ENCODE assay signal across 23 mouse cellular contexts in genomic region chr10:99584855-99585254, GRCm38 (mm10).
DNase-seq lines count a peak whose midpoint lies in the region; ATAC-seq and TF ChIP-seq lines count a peak whose summit lies in the region.
"Had no signal": no experiment of that assay in that cellular context is flagged by ENCODE, and none has a peak within 500 bp of the region (broad histone marks: within the 10 kb centered on the region; RNA-seq: fewer than 3 reads in every experiment).

No protein-coding gene starts in this region.

- TF ChIP-seq CTCF in C2C12 (IDR thresholded peaks at IDR 0.05; ENCODE audit: control insufficient read depth, insufficient read depth, insufficient read length) = no peak

- H3K79me3 ChIP-seq in C2C12 (ENCODE audit: low read depth) = no peaks in the 10 kb centered on the region

- no peaks in the 10 kb centered on the region for H3K36me3 ChIP-seq in C2C12 (ENCODE audit: control insufficient read depth, insufficient read depth)
- H3K36me3 ChIP-seq: forebrain, embryonic 10.5 days; forebrain, embryonic 15.5 days; heart, embryonic 10.5 days; heart, embryonic 13.5 days had no signal

- ATAC-seq in common myeloid progenitor, adult 5-6 weeks (replicated peaks; ENCODE audit: low read depth, poor library complexity, severe bottlenecking) = peak; percentile 37; the same call in 1 of the 2 replicates
- peak; percentile 71 for ATAC-seq in megakaryocyte progenitor cell, adult 5-6 weeks (replicated peaks; ENCODE audit: poor library complexity)
- no peak for ATAC-seq in activated CD4-positive, CD25-positive, alpha-beta regulatory T cell, adult 4 months
- ATAC-seq: forebrain, embryonic 15.5 days; hindbrain, postnatal 0 days; inflammation-experienced regulatory T-cells, adult 6 months; intestine, embryonic 16.5 days had no signal

- H3K27me3 ChIP-seq in C2C12 (ENCODE audit: control insufficient read depth, insufficient read depth, insufficient read length) = no peaks in the 10 kb centered on the region
- H3K27me3 ChIP-seq: forebrain, embryonic 15.5 days; heart, embryonic 13.5 days had no signal

- H3K79me2 ChIP-seq in C2C12 (ENCODE audit: control insufficient read depth, insufficient read depth) = no peaks in the 10 kb centered on the region

- DNase-seq in 416B (ENCODE audit: low read depth) = peak; percentile 61
- no peak for DNase-seq in thymus, postnatal 14 days
- no peak for DNase-seq in neural tube, embryonic 10.5 days (ENCODE audit: extremely low spot score, low spot score)
- no peak for DNase-seq in thymus, postnatal 36 days
- DNase-seq: adrenal gland, postnatal 10 days; cerebellum, adult 11-12 months; cerebellum, adult 9-10 months; cerebellum, postnatal 36 days; gastrocnemius, postnatal 25 days; heart, adult 2 months; heart, postnatal 14 days; heart, postnatal 4 days had no signal

- no peak overlapping the region for H3ac ChIP-seq in C2C12 (ENCODE audit: control insufficient read depth, insufficient read length, low read depth)

- H3K4me3 ChIP-seq in C2C12 (ENCODE audit: insufficient read depth, poor library complexity, severe bottlenecking) = no peak overlapping the region
- H3K4me3 ChIP-seq: forebrain, embryonic 10.5 days; forebrain, embryonic 15.5 days; heart, adult 2 months; heart, embryonic 10.5 days; heart, embryonic 13.5 days had no signal

TF ChIP-seq in C2C12, 6 proteins besides CTCF, POLR2A, EP300 and RAD21:
- TF ChIP-seq FOSL1 (IDR thresholded peaks at IDR 0.05; ENCODE audit: insufficient read depth, low read length, poor library complexity, severe bottlenecking) (no peak), MYOG (IDR thresholded peaks at IDR 0.05; ENCODE audit: control insufficient read depth, extremely low read depth, insufficient read length) (no peak), MAX (IDR thresholded peaks at IDR 0.05) (no peak), USF1 (IDR thresholded peaks at IDR 0.05; ENCODE audit: low read depth) (no peak), CEBPB (IDR thresholded peaks at IDR 0.05; ENCODE audit: low read depth) (peak; percentile 16), MYOD1 (IDR thresholded peaks at IDR 0.05; ENCODE audit: control insufficient read depth, insufficient read length, low read depth) (no peak)
